Mouse (Mus musculus): Measurements from ENCODE around the gene Stk16. TPM values are rescaled to one million over a fixed set of nuclear protein-coding genes. Genes with fewer than 3 reads are reported as not detected.
A peak's percentile ranks its signal among the peaks of the same experiment; 100 is the strongest.

Stk16 gene
- 100 to 1,000 TPM in 1 of 2 experiments, 10 to 100 TPM in 1; 94.9 to 125 TPM for total RNA-seq (2021)
- long read RNA-seq, experiment 1, transcript Stk16-201 (8 exons, 2,876 nt): major isoform, 131 of 182 reads
- long read RNA-seq, experiment 1, partial matches to known transcripts: 2 of 182 reads
- long read RNA-seq, experiment 1, other reads (novel, unspliced or antisense): 44 of 182 reads
- long read RNA-seq, experiment 2, transcript Stk16-201 (8 exons, 2,876 nt): major isoform, 43 of 58 reads
- long read RNA-seq, experiment 2, partial matches to known transcripts: 0 of 58 reads
- long read RNA-seq, experiment 2, other reads (novel, unspliced or antisense): 14 of 58 reads

DNA sequence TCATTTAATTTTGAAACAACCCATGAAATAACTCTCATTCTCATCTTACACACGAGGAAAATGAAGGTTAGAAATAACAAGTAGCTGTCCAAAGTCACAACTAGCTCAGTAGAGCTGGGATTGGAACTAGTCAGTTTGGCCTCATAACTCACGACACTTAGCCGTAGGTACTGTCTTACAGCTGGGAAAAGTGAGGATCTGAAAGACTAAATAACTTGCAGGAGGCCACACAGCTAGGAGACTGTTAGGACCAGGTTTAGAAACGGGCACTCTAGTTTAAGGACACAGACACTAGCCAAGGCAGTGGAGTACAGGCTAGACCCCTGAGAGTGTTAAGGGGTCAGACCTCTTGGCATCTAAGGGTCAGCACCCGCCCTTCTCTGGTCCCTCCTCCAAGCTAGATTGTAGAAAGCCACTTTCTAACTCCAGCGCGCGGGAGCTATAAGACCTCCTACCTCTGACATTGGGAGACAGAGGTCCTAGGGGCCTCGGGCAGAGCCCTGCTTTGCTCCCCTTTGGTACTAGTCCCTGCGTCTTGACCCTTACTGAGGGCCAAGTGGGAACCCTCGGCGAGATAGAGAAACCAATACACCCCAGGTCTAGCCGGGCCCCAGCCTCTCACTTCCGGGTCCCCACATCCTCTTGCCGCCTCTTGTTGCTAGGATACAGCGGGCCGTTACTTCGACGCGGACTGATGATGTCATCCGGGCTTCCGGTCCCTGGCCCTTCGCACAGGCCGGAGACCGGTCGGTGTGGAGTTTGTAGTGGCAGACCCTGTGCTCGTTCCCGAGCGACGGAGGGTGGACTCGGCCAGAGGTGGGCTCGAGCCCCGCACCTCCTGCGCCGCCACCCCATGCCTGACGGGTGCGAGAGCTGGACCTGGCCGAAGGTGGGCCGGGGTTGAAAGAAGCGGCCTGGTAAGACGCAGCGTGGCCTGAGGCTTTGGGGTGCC lies at the start of gene Stk16, which contains the start of gene Glb1l:
Gene Stk16 (plus strand): TSS at position 703 of the 952 bp plus-strand sequence.
Gene Glb1l (minus strand): TSS at position 678 of the 952 bp plus-strand sequence.
- peak; percentile 96 for DNase-seq

- no peak for DNase-seq
These were observed 42.6 kb upstream of the Stk16 start for GRCm38 (mm10) chr1:75168093-75168471.

DNA sequence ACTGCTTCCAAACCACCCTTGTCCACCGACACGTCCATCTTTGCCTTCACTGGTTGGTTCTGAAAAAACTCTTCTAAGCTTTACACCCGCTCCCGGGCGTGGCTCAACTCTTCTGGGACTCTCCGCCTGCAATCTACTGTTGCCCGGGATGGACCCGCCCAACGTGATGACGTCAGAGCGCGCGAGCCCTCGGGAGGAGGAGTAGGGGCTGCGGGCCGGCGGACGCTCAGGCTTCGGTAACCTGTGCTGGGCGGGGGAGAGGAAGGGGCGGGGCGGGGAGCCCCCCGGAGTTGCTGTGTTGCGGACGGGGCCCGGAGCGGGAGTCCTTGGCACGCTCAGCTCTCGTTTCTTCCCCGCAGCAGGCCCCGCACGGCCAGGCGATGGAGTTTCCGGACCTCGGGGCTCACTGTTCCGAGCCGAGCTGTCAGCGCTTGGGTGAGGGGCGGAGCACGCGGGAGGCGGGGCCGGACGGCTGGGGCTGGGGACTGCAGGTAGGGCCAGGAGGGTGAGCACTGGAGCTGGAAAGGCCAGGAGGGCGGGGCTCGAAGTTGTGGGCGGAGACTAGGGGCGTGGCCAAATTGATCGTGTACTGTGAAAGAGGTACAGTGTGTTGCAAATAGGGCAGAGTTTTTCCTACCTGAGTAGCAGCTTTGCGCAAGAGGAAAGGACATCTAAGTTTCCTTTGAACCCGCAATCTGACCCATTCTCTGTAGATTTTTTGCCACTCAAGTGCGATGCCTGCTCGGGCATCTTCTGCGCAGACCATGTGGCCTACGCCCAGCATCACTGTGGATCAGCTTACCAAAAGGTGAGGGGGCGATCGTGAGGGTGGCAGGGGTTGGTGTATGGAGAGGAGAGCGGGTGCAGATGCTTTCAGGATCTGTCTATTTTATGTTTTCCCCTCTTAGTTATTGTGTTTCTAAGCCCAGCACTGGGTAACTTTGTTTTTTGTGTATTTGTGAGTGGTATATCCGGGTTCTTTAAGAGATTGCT lies 41.9 kb upstream of the Stk16 start, which contains the start of gene Zfand2b:
Gene Zfand2b (plus strand): TSS at position 175 of the 993 bp plus-strand sequence.
- peak; percentile 99 for DNase-seq

- DNase-seq: peak; percentile 42 to 66
These were observed 31.1 kb upstream of the Stk16 start for GRCm38 (mm10) chr1:75179334-75180104.

- DNase-seq: peak; percentile 90 to 93
These were observed 30.5 kb upstream of the Stk16 start, which contains the start of gene Abcb6 for GRCm38 (mm10) chr1:75180105-75180590. Abcb6 (minus strand) TSS chr1:75180392.

DNA sequence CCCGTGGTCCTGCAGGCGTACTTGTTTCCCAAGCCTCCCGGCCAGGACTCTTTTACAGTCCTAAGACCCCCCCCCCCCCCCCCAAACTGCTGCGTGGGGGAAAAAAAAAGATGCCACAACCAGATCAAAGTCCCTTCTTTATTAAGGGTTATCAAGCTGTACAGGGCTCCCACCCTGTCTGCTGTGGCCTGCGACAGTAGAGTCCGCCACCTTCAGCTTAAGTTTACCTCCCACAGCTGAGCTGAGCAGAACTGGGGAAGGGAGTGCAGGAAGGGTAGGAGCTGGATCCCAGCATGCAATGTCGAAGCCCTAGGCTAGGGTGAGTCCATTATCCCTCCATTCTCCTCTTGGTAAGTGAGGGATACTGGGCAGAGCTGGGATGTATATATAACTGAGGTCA lies 29.9 kb upstream of the Stk16 start:
- DNase-seq: no peak

DNA sequence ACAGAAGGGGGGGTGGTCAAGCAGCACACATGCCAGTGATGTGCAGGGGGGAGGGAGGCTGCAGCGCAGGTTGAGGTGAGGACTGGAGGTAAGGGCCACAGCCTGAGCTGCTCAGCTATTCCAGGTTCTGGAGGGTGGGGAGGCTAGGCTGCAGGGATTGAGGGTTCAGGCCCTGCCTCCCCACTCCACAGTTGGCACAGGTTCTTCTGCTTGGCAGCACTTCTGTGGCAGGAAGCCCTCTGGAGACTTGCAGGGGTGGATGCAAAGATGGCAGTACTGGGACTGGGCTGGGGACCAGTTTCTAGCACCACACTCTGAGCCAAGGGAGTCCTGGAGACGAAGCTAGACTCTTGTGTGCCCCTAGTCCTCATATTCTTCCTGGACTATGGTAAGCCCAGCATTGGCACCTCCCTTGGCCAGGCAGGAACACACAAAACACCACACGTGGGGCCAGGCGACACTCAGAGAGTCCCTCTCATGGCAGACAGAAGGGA lies 29.2 kb upstream of the Stk16 start:
- DNase-seq: no peak

GRCm38 (mm10) chr1:75182160-75182559 lies 28.5 kb upstream of the Stk16 start:
- DNase-seq: no peak

DNA sequence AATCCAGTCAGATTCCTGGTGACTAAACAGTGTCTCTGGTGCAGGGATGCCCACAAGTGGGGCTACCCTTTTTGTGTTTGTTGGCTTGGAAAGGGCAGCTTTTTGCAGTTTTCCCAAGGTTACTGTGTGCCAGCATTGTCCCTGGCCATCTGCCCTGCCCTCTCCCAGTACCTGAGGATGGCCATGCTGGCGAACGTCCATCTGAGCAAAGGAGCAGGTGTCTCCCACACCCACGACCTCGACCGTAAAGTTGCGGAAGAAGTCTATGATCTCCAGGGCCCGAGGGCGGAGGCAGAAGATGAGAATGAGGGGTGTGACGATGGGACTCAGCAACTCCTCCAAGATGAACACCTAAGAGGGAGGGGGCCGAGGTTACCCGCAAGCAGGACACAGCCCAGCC lies 25.1 kb upstream of the Stk16 start:
- DNase-seq: no peak

DNA sequence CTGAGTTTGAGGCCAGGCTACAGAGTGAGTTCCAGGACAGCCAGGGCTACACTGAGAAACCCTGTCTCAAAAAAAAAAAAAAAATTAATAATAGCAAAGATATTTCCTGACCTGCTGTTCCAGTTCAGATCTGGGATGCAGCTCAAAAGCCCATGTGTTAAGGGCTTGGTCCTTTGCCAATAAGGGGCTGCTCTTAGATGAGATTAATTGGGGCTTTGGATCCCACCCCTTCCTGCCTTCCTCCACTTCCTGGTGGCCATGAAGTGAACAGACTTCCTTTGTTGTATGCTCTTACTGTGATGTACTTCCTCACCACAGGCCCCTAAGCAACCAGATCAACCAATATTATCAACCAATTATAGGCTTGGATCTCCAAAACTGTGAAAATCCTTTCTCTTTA lies 23.5 kb upstream of the Stk16 start:
- DNase-seq: no peak

DNA sequence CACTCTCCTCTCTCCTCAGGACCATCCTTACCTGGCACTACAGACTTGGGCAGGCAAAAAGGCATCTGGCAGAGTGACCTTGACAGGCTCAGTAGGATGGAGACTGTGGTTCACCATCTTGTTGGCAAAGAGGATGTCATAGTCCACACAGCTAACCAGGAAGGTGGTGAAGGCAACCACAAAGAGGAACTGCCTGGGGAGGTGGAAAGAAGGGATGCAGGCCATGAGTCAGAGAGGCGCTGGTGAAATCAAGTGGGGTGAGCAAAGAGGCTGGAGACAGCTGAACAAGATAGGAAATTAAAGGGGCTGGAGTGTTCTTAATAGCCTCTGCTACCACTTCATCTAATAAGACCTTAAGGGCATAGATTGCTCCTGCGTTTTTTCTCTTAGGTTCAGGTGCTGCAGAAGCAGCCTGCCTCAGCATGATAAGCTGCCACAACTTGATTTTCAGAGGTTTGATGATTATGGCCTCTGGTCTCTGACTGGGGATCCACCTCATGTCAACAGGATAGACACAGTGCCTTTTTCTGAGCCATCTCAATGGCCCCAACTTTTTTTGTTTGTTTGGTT lies 22.6 kb upstream of the Stk16 start:
- DNase-seq: no peak

DNA sequence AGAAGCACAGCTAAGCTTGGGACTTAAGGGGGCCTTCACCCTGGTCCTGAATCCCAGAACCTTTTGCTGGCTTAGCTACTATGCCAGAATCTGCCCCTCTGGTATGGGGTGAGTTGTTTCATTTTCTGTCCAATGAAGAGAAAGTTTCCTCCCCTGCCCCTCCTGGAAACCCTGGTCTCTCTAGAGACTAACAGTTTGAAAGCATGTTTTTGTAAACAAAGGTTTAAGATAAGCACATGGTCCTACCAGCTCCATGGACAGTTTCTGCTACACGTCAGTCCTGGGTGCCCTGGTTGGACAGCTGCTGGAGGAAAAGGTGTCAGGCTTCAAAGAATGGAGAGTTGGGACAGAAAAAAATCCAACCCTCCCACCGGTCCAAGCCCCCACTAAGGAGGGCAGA lies 20.1 kb upstream of the Stk16 start:
- no peak for DNase-seq

- no peak for DNase-seq
These were observed 19.4 kb upstream of the Stk16 start for GRCm38 (mm10) chr1:75191258-75191621.

DNA sequence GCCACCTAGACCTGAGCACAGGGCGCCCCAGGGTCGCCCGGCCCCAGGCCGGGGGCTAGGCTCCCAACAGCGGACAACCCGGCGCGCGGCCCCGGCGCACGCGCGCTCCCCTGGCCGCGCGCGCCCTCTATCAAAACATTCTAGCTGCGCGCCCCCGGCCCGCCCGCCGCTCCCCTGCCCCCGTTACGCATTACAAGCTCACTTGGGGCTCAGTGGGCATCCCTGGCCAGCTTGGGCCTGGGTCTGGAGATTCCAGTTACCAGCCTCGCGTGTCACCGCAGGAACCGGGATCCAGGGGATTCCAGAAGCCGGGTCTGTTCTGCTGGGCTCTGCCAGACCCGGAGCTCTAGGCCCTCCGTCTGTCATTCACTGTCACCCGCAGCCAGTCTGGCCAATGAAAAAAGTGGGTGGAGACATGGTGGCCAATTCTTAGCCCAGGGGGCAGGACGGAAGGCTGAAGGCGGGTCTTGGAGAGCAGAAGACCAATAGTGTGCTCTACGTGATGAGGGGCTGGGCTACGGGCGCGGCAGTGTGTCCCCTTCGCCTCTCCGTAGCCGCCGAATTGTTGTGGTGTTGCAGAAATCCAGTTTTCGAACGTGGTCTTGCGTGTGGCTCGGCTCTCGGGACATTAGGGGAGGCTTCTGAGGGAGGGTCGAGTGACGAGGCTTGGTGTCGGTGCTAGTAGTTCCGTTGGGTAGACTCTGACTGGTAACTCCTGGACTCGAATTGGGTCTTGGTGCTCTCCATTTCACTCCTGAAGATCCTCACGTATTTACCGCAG lies 18.8 kb upstream of the Stk16 start, which contains the start of the genes Ankzf1 and Atg9a:
Gene Ankzf1 (plus strand): TSS at position 530 of the 781 bp plus-strand sequence.
Gene Atg9a (minus strand): TSS at position 575 of the 781 bp plus-strand sequence.
- peak; percentile 95 to 96 for DNase-seq

GRCm38 (mm10) chr1:75192452-75192851 lies 18.2 kb upstream of the Stk16 start:
- peak; percentile 65 to 74 for DNase-seq

- no peak for DNase-seq
These were observed 9.4 kb upstream of the Stk16 start for GRCm38 (mm10) chr1:75201236-75201635.

GRCm38 (mm10) chr1:75208967-75209678 lies 1.5 kb upstream of the Stk16 start:
- DNase-seq: peak; percentile 41 to 63

GRCm38 (mm10) chr1:75211141-75211708 lies 587 bp downstream of the Stk16 start:
- DNase-seq: no peak

All from adrenal gland, postnatal 36 days (tissue).